Mouse (Mus musculus) stomach, embryonic 16.5 days (tissue): ENCODE measurements around the gene Atg4a-ps. TPM values are rescaled to one million over a fixed set of nuclear protein-coding genes. Genes with fewer than 3 reads are reported as not detected.

Experiments
- ATAC-seq: fragments of 200-750 bp; cut with Nextera tagmentation; 2 replicates; pipeline ENCODE4 v1.8.0; 2017; ENCODE audit warnings: moderate number of reproducible peaks, moderate TSS enrichment; ENCODE audit not compliant: insufficient read depth, low FRiP score
- H3K27ac ChIP-seq: fragments of 300-500 bp; sonication (generic); 2 replicates; pipeline ENCODE4 v1.5.1; 2014; ENCODE audit warnings: low read length
- H3K27me3 ChIP-seq: fragments of 300-500 bp; sonication (generic); 2 replicates; pipeline ENCODE4 v1.6.1; 2014; ENCODE audit warnings: low read length, control low read depth, mixed read lengths; ENCODE audit not compliant: control insufficient read depth, insufficient read depth
- H3K36me3 ChIP-seq: fragments of 300-500 bp; sonication (generic); 2 replicates; pipeline ENCODE4 v1.6.1; 2014; ENCODE audit warnings: low read length; ENCODE audit not compliant: control insufficient read depth, insufficient read depth
- H3K4me1 ChIP-seq: fragments of 300-500 bp; sonication (generic); 2 replicates; pipeline ENCODE4 v1.6.1; 2014; ENCODE audit warnings: low read length, control low read depth, mixed read lengths; ENCODE audit not compliant: control insufficient read depth, insufficient read depth
- H3K4me2 ChIP-seq: fragments of 300-500 bp; sonication (generic); 2 replicates; pipeline ENCODE4 v1.6.1; 2014; ENCODE audit warnings: low read depth, low read length, mixed read lengths
- H3K4me3 ChIP-seq: fragments of 300-500 bp; sonication (generic); replicated peaks from 2 replicates; pipeline ENCODE4 v1.5.1; 2014; ENCODE audit warnings: mild to moderate bottlenecking, low read length
- H3K9ac ChIP-seq: fragments of 300-500 bp; sonication (generic); 2 replicates; pipeline ENCODE4 v1.6.1; 2014; ENCODE audit warnings: low read length
- H3K9me3 ChIP-seq: fragments of 300-500 bp; sonication (generic); replicated peaks from 2 replicates; pipeline ENCODE4 v1.6.1; 2016; ENCODE audit warnings: low read length, control low read depth; ENCODE audit not compliant: control insufficient read depth
- WGBS: fragments of 180-500 bp; shearing (Covaris S2); extraction: QIAGEN DNeasy Blood & Tissue Kit; methylation state at CpG from one replicate; pipeline ENCODE4 v1.1.7; 2014; 5-methylcytosine and 5-hydroxymethylcytosine counted together
- polyA plus RNA-seq: library from polyadenylated mRNA; unstranded; fragments of >200 nt; fragmentation: Nextera tagmentation; extraction: Ambion mirVana; gene quantifications from 2 replicates; pipeline ENCODE4 v1.2.1, GENCODE M21; 2015

Atg4a-ps gene
- polyA plus RNA-seq, 1 experiment from 2014 or later = 0.12 TPM

- no peak for ATAC-seq
- Histone ChIP-seq H3K27me3 (no peaks in the 10 kb centered on the region), H3K9ac (no peak overlapping the region), H3K27ac (no peak overlapping the region), H3K9me3 (no peaks in the 10 kb centered on the region), H3K36me3 (no peaks in the 10 kb centered on the region), H3K4me1 (no peaks in the 10 kb centered on the region), H3K4me3 (no peak overlapping the region), H3K4me2 (no peak overlapping the region)
- 73% methylated on average over 4 of the region's 4 CpGs for WGBS
Measured at GRCm38 (mm10) chr3:103672113-103672512, 26.2 kb upstream of the Atg4a-ps start.

- 96% methylated on average over 3 of the region's 3 CpGs for WGBS
- H3K27ac ChIP-seq = no peak overlapping the region
Measured at GRCm38 (mm10) chr3:103663385-103663784, 17.5 kb upstream of the Atg4a-ps start.

GRCm38 (mm10) chr3:103661714-103662113 lies 15.8 kb upstream of the Atg4a-ps start:
- H3K4me2 ChIP-seq = no peak overlapping the region
- no peaks in the 10 kb centered on the region for H3K27me3 ChIP-seq
- 81% methylated on average over 8 of the region's 8 CpGs for WGBS
- no peaks in the 10 kb centered on the region for H3K9me3 ChIP-seq
- H3K4me1 ChIP-seq = no peaks in the 10 kb centered on the region
- H3K27ac ChIP-seq = no peak overlapping the region
- ATAC-seq = no peak
- no peak overlapping the region for H3K4me3 ChIP-seq
- H3K36me3 ChIP-seq = no peaks in the 10 kb centered on the region
- H3K9ac ChIP-seq = no peak overlapping the region

More at GRCm38 (mm10) chr3:103663385-103663784, 17.5 kb upstream of the Atg4a-ps start:
- H3K27me3 ChIP-seq = no peaks in the 10 kb centered on the region
- no peak overlapping the region for H3K9ac ChIP-seq
- H3K9me3 ChIP-seq = no peaks in the 10 kb centered on the region
- no peak overlapping the region for H3K4me3 ChIP-seq
- H3K4me2 ChIP-seq = no peak overlapping the region
- H3K36me3 ChIP-seq = no peaks in the 10 kb centered on the region
- no peak for ATAC-seq
- no peaks in the 10 kb centered on the region for H3K4me1 ChIP-seq

GRCm38 (mm10) chr3:103660012-103660411 lies 14.1 kb upstream of the Atg4a-ps start:
- no peak overlapping the region for H3K27ac ChIP-seq

GRCm38 (mm10) chr3:103650406-103650805 lies 4.5 kb upstream of the Atg4a-ps start:
- ATAC-seq = no peak
- H3K36me3 ChIP-seq = no peaks in the 10 kb centered on the region
- H3K27ac ChIP-seq = no peak overlapping the region
- no peaks in the 10 kb centered on the region for H3K4me1 ChIP-seq
- H3K4me2 ChIP-seq = no peak overlapping the region
- 56% methylated on average over 1 of the region's 1 CpGs for WGBS
- H3K9ac ChIP-seq = no peak overlapping the region
- H3K9me3 ChIP-seq = no peaks in the 10 kb centered on the region
- no peaks in the 10 kb centered on the region for H3K27me3 ChIP-seq
- H3K4me3 ChIP-seq = no peak overlapping the region

More at GRCm38 (mm10) chr3:103660012-103660411, 14.1 kb upstream of the Atg4a-ps start:
- Histone ChIP-seq H3K9ac (no peak overlapping the region), H3K4me3 (no peak overlapping the region), H3K27me3 (no peaks in the 10 kb centered on the region), H3K4me1 (no peaks in the 10 kb centered on the region), H3K4me2 (no peak overlapping the region), H3K9me3 (no peaks in the 10 kb centered on the region), H3K36me3 (no peaks in the 10 kb centered on the region)
- ATAC-seq = no peak
- WGBS = 59% methylated on average over 2 of the region's 2 CpGs

- no peak overlapping the region for H3K27ac ChIP-seq
- no peaks in the 10 kb centered on the region for H3K4me1 ChIP-seq
- WGBS = 80% methylated on average over 6 of the region's 6 CpGs
- no peak overlapping the region for H3K4me3 ChIP-seq
- H3K27me3 ChIP-seq = no peaks in the 10 kb centered on the region
- H3K9ac ChIP-seq = no peak overlapping the region
- ATAC-seq = no peak
- no peak overlapping the region for H3K4me2 ChIP-seq
- H3K9me3 ChIP-seq = no peaks in the 10 kb centered on the region
- no peaks in the 10 kb centered on the region for H3K36me3 ChIP-seq
Measured at GRCm38 (mm10) chr3:103649716-103650115, 3.8 kb upstream of the Atg4a-ps start.

- H3K4me1 ChIP-seq = no peaks in the 10 kb centered on the region
- H3K27ac ChIP-seq = no peak overlapping the region
- H3K4me2 ChIP-seq = no peak overlapping the region
- no peak for ATAC-seq
- 64% methylated on average over 4 of the region's 4 CpGs for WGBS
- H3K9ac ChIP-seq = no peak overlapping the region
- H3K36me3 ChIP-seq = no peaks in the 10 kb centered on the region
- H3K4me3 ChIP-seq = no peak overlapping the region
- no peaks in the 10 kb centered on the region for H3K27me3 ChIP-seq
- no peaks in the 10 kb centered on the region for H3K9me3 ChIP-seq
Measured at GRCm38 (mm10) chr3:103648486-103648885, 2.6 kb upstream of the Atg4a-ps start.

- H3K36me3 ChIP-seq = no peaks in the 10 kb centered on the region
- ATAC-seq = peak; percentile 44; the same call in 1 of the 2 replicates
- no peaks in the 10 kb centered on the region for H3K4me1 ChIP-seq
- no peak overlapping the region for H3K27ac ChIP-seq
- no peaks in the 10 kb centered on the region for H3K27me3 ChIP-seq
- no peak overlapping the region for H3K9ac ChIP-seq
- no peak overlapping the region for H3K4me3 ChIP-seq
- H3K4me2 ChIP-seq = no peak overlapping the region
- H3K9me3 ChIP-seq = no peaks in the 10 kb centered on the region
- 69% methylated on average over 11 of the region's 11 CpGs for WGBS
Measured at GRCm38 (mm10) chr3:103647164-103647867, 1.4 kb upstream of the Atg4a-ps start.

- Histone ChIP-seq H3K36me3 (no peaks in the 10 kb centered on the region), H3K4me3 (no peak overlapping the region), H3K4me1 (no peaks in the 10 kb centered on the region), H3K27me3 (no peaks in the 10 kb centered on the region), H3K4me2 (no peak overlapping the region), H3K9me3 (no peaks in the 10 kb centered on the region), H3K27ac (no peak overlapping the region), H3K9ac (no peak overlapping the region)
- WGBS = 43% methylated on average over 7 of the region's 7 CpGs
- ATAC-seq = no peak
Measured at GRCm38 (mm10) chr3:103641301-103641700, 4.6 kb downstream of the Atg4a-ps start.
